Mouse (Mus musculus) megakaryocyte, embryonic 14.5 days (primary cell): Measurements from ENCODE around the gene Usp30. TPM values are rescaled to one million over a fixed set of nuclear protein-coding genes. Genes with fewer than 3 reads are reported as not detected.
A peak's percentile ranks its signal among the peaks of the same experiment; 100 is the strongest.

Experiments used
- H3K27me3 ChIP-seq: replicated peaks from 2 replicates; pipeline ENCODE3; 2012; ENCODE audit warnings: inconsistent platforms
- H3K36me3 ChIP-seq: replicated peaks from 2 replicates; pipeline ENCODE3; 2012; ENCODE audit warnings: low read length, inconsistent platforms, mixed read lengths
- H3K4me1 ChIP-seq: 2 replicates; pipeline ENCODE4 v1.6.1; 2012; ENCODE audit warnings: inconsistent platforms
- H3K4me3 ChIP-seq: replicated peaks from 2 replicates; pipeline ENCODE3; 2012; ENCODE audit warnings: moderate library complexity, mild to moderate bottlenecking, inconsistent platforms
- H3K9me3 ChIP-seq: 2 replicates; pipeline ENCODE4 v1.6.1; 2012; ENCODE audit warnings: inconsistent platforms
- FLI1 ChIP-seq: IDR thresholded peaks from 2 replicates; pipeline ENCODE4 v1.6.1; 2012; ENCODE audit warnings: low read length, inconsistent platforms, mixed read lengths
- GATA1 ChIP-seq: IDR thresholded peaks from 3 replicates; pipeline ENCODE4 v1.6.1; 2012; ENCODE audit warnings: mixed read lengths, low read length, inconsistent platforms, borderline replicate concordance
- polyA plus RNA-seq: library from polyadenylated mRNA; stranded (reverse); fragments of >175 nt; gene quantifications from 2 replicates; pipeline ENCODE4 v1.2.3, GENCODE M21; 2012; ENCODE audit warnings: low replicate concordance; ENCODE audit not compliant: insufficient read depth

Gene Usp30
- polyA plus RNA-seq, 1 experiment, result 5.6 TPM

GRCm38 (mm10) chr5:114132841-114133240 lies 67.6 kb downstream of the Usp30 start:
- H3K4me1 ChIP-seq, result peaks cover 66% of the 10 kb centered on the region
- peaks cover 33% of the 10 kb centered on the region for H3K36me3 ChIP-seq
- no peak overlapping the region for H3K4me3 ChIP-seq
- H3K27me3 ChIP-seq, result peaks cover 2% of the 10 kb centered on the region
- no peak for TF ChIP-seq FLI1
- no peak for TF ChIP-seq GATA1
- no peaks in the 10 kb centered on the region for H3K9me3 ChIP-seq

DNA sequence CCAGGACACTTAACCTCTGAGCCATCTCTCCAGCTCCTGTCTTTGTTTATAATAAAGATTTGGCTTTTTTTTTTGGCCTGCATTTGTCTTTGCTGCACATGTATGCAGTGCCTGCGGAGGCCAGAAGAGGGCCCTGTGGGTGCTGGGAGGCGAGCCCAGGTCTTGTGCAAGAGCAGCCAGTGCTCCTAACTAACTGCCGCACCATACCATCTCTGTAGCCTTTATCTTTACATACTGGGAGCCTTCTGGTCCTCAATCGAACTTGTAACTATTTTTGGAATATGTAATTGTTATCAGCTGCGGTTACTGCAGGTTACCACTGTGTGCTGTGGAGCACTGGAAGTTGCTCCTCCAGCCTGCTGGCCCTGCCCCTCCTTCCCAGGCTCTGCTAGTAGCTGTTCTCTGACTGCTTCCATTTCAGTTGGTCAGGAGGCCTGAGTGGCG lies 68.9 kb downstream of the Usp30 start:
- TF ChIP-seq GATA1 (no peak), FLI1 (no peak)
- no peaks in the 10 kb centered on the region for H3K9me3 ChIP-seq
- peaks cover 62% of the 10 kb centered on the region for H3K4me1 ChIP-seq
- H3K27me3 ChIP-seq, result peaks cover 2% of the 10 kb centered on the region
- H3K36me3 ChIP-seq, result peaks cover 44% of the 10 kb centered on the region
- H3K4me3 ChIP-seq, result no peak overlapping the region

DNA sequence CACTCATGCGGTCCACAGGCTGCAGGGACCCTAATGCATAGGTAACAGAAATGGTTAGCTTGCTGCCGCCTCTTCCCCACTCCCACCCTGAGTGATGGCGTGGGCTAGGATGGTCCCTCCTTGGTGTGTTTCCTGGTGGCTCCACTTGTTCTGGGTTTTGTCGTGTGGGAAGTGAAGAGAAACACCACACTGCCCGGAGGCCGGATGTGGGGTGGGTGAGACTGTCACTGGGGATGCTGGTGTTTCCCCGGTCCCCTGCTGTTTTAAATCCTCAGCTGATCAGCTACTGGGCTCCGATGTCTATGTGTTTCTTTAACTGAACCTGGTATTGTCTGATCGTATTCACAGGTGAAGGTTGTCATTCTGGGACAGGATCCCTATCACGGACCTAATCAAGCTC lies 70.3 kb downstream of the Usp30 start:
- peaks cover 52% of the 10 kb centered on the region for H3K4me1 ChIP-seq

GRCm38 (mm10) chr5:114137481-114138276 lies 72.4 kb downstream of the Usp30 start:
- Histone ChIP-seq H3K36me3 (peaks cover 48% of the 10 kb centered on the region), H3K27me3 (peaks cover 2% of the 10 kb centered on the region), H3K4me1 (peaks cover 31% of the 10 kb centered on the region), H3K4me3 (no peak overlapping the region), H3K9me3 (no peaks in the 10 kb centered on the region)
- TF ChIP-seq GATA1 (no peak), FLI1 (no peak)

More for the DNA sequence above, 70.3 kb downstream of the Usp30 start:
- TF ChIP-seq FLI1, result no peak
- no peak for TF ChIP-seq GATA1
- peaks cover 48% of the 10 kb centered on the region for H3K36me3 ChIP-seq
- no peaks in the 10 kb centered on the region for H3K9me3 ChIP-seq
- peak overlapping the region; percentile 70 for H3K4me3 ChIP-seq
- H3K27me3 ChIP-seq, result peaks cover 2% of the 10 kb centered on the region

DNA sequence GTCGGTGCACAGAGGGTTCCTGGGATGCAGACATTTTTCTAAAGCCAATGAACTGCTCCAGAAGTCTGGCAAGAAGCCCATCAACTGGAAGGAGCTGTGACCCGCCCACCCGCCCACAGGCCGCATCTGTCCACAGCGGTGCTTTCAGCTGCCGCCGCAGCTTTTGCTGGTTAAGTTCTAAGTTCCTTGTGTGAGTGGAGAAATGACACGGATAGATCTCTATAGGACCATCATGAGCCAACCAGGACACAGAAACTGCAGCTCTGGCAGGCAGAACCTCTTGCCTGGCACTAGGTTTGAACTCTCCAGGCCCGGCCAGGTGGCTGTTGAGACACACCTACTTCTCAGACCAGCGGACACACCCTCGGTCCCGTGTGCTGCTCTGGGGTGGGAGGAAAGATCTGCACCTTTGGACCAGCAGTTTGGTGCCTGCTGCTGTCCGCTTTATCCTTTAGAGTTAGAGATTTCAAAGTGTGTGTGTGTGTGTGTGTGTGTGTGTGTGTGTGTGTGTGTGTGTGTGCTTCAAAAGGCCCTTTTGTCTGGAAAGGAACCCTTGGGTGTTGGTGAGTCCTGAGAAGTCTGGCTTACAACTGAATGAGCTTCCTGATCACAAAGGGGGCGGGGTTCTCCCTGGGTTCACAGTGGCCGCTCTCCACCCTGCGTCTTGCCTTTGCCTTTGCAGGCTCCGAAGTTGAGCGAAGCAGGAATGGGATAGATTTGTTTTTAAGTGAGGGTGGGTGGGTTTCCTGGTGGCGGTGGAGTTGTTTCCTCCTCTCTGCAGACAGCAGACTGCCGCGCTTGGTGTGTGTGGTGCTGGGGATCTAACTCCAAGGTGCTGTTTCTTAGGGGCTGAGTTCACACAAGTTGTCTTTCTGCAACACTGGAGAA lies 73.3 kb downstream of the Usp30 start:
- peaks cover 46% of the 10 kb centered on the region for H3K36me3 ChIP-seq
- no peak overlapping the region for H3K4me3 ChIP-seq
- TF ChIP-seq FLI1 (no peak), GATA1 (no peak)
- H3K27me3 ChIP-seq, result peaks cover 8% of the 10 kb centered on the region
- H3K9me3 ChIP-seq, result no peaks in the 10 kb centered on the region
- peaks cover 26% of the 10 kb centered on the region for H3K4me1 ChIP-seq

- Histone ChIP-seq H3K4me1 (peaks cover 19% of the 10 kb centered on the region), H3K36me3 (peaks cover 45% of the 10 kb centered on the region), H3K4me3 (no peak overlapping the region), H3K9me3 (no peaks in the 10 kb centered on the region), H3K27me3 (peaks cover 9% of the 10 kb centered on the region)
- TF ChIP-seq GATA1 (no peak), FLI1 (no peak)
Observed at GRCm38 (mm10) chr5:114139175-114139574, 73.9 kb downstream of the Usp30 start.

DNA sequence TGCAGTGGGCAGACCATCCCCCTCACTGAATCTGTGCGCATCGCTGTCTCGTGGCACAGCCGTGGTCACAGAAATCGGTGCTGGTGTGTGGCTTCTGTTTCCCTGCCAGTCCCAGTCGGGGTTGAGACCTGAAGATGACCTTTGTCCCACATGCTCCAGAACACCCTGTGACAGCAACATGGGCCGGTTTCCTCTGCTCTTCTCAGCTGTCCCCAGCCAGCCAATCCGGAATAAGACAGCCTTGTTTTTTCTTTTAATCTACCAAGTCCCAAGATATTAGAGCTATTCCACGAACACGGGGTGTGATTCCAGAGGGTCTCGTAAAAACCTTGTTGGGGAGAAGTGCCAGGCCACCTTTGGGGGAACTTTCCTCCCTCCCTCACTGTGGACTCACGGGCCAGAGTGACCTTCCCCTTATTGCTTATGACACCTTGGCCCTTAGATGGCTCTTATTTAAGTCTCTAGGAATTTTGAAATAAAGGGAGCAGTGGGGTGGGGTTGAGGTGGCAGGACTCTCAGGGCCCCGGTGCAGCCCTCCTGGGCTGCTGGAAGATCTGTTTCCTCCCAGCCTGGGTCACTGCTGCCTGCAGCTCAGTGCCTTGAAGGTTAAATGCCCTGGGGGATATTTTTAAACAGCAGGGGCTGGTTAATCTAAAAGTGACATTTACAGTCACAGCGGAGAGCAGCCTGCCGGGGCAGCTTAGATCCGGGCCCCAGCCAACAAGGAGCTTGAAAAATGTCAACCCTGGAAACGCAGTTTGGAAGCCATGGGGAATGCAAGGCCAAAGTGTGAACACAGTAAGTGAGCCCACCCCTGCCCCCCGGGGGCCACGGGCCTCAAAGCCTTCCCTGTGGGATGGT lies 81.0 kb downstream of the Usp30 start, which contains the start of gene Acacb:
Acacb (plus strand) TSS at position 508 of the 861 bp plus-strand sequence.
- Histone ChIP-seq H3K9me3 (peaks cover 12% of the 10 kb centered on the region), H3K36me3 (no peaks in the 10 kb centered on the region), H3K4me3 (no peak within 1 kb of the TSS), H3K27me3 (peaks cover 51% of the 10 kb centered on the region), H3K4me1 (no peaks in the 10 kb centered on the region; the same call in 1 of the 2 replicates)
- TF ChIP-seq GATA1 (no peak), FLI1 (no peak)

DNA sequence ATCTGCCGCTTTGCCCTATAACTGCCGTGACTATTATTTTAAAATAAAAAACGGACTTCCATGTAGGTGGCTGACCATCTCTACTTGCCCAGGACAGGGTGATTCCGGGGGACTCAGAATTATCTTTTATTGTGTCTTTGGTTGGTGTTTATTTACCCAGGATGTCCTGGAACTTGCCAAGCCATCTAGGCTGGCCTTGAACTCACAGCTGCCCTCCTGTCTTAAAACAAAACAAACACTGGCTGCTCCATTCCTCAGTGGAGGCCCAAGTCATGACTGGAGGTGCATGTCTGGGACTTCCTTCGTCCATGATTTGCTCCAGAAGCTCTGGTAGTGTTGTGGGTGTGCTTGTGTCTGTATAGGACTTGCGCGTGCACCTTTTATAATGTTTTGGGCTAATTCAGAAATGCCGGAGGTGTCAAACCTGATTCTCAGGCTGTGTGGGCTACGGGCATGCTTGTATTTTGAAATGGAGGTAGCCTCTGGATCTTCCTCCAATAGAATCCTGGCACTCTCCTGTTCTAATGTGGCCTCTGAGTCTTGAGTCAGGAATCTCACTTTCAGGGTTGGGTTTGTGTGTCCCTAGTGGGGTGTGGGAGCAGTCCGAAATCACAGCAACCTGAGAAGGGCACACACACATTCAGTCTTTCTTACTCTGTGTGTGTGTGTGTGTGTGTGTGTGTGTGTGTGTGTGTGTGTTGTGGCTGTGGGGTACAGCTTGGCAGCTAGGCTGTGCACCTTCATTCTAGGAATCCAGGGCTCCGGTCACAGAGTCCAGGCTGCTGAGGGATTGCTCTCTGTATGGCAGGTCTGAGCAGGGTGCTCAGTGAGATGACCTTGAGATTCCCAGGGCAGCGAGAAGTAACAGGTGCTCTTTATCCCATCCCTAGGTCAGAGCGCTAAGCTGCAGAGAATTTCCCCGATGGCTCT lies 82.0 kb downstream of the Usp30 start:
- TF ChIP-seq GATA1 (no peak), FLI1 (no peak)
- no peaks in the 10 kb centered on the region for H3K36me3 ChIP-seq

More for the DNA sequence above, 82.0 kb downstream of the Usp30 start:
- H3K4me1 ChIP-seq, result no peaks in the 10 kb centered on the region; the same call in 1 of the 2 replicates
- peaks cover 61% of the 10 kb centered on the region for H3K27me3 ChIP-seq
- no peak overlapping the region for H3K4me3 ChIP-seq
- peaks cover 12% of the 10 kb centered on the region for H3K9me3 ChIP-seq
